Mouse (Mus musculus) embryonic fibroblast, embryonic 13.5 days (primary cell): ENCODE measurements at regions not wholly inside any gene's neighbourhood (a gene's known extent, or its start where the extent isn't known, plus 50 kb on each side); places are given as distances from the start of the nearest gene placed in this dataset.

Experiments
- CTCF ChIP-seq: IDR thresholded peaks from 2 replicates; pipeline ENCODE4 v1.5.1; 2011; ENCODE audit warnings: mild to moderate bottlenecking, control low read depth, low read length, moderate library complexity, borderline replicate concordance; ENCODE audit not compliant: insufficient read depth
- POLR2A ChIP-seq: IDR thresholded peaks from 2 replicates; pipeline ENCODE4 v1.6.1; 2011; ENCODE audit warnings: low read depth, mild to moderate bottlenecking, control low read depth, low read length, moderate library complexity

- no peak for TF ChIP-seq CTCF
- TF ChIP-seq POLR2A = no peak
Measured at GRCm38 (mm10) chr13:46139251-46139650, 134.3 kb upstream of the Stmnd1 start.
